Mouse (Mus musculus): ENCODE measurements around the gene Gm6482. TPM values are rescaled to one million over a fixed set of nuclear protein-coding genes. Genes with fewer than 3 reads are reported as not detected.

The Gm6482 gene
- not detected for polyA plus RNA-seq (2014; fragmentation: Illumina TruSeq; extraction: RNeasy Lipid Tissue Mini Kit (QIAGEN cat#74804))

DNA sequence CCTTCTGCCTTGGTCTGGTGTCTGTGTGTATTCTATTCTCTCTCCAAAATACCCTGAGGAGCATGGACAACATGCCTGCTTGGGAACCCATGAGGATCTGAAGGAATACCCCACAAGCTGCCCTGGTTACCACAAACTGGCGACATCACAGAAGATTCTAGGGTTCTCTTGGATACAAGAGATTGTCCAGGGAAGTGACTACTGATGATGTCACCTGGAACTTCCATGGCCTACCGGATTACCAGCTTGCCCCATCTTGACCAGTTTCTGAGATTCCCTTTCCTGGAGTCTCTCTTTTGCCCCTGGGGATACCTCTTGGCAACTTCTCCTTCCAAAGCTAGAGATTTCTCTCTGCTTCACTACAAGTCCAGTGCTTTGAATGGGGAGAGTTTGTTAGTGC, at the start of gene Gm6482:
TSS of gene Gm6482 (minus strand) at position 101 of the 400 bp plus-strand sequence.

DNA sequence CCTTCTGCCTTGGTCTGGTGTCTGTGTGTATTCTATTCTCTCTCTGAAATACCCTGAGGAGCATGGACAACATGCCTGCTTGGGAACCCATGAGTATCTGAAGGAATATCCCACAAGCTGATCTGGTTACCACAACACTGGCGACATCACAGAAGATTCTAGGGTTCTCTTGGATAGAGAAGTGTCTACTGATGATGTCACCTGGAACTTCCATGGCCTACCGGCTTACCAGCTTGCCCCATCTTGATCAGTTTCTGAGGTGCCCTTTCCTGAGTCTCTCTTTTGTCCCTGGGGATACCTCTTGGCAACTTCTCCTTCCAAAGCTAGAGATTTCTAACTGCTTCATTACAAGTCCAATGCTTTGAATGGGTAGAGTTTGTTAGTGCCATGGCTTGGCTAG, 45.3 kb upstream of the Gm6482 start, which contains the start of gene Gm7954:
TSS of gene Gm7954 (minus strand) at position 101 of the 400 bp plus-strand sequence.

GRCm38 (mm10) chr14:41386279-41386678, 21.8 kb downstream of the Gm6482 start, which contains the start of gene Gm7945:
TSS of gene Gm7945 (minus strand) at chr14:41386379.

Other genes starting within 250 kb of the Gm6482 start
- gene Sftpd, start 223.1 kb downstream of the Gm6482 start, polyA plus RNA-seq (2014; fragmentation: Illumina TruSeq; extraction: RNeasy Lipid Tissue Mini Kit (QIAGEN cat#74804)), result not detected
- not detected for gene Gm2832, start 129.5 kb downstream of the Gm6482 start, polyA plus RNA-seq (2014; fragmentation: Illumina TruSeq; extraction: RNeasy Lipid Tissue Mini Kit (QIAGEN cat#74804))
- not detected for gene Gm5798, start 59.7 kb downstream of the Gm6482 start, polyA plus RNA-seq (2014; fragmentation: Illumina TruSeq; extraction: RNeasy Lipid Tissue Mini Kit (QIAGEN cat#74804))
- not detected for gene Gm7945, start 21.9 kb downstream of the Gm6482 start, polyA plus RNA-seq (2014; fragmentation: Illumina TruSeq; extraction: RNeasy Lipid Tissue Mini Kit (QIAGEN cat#74804))
- gene Gm7954, start 45.2 kb upstream of the Gm6482 start, polyA plus RNA-seq (2014; fragmentation: Illumina TruSeq; extraction: RNeasy Lipid Tissue Mini Kit (QIAGEN cat#74804)), result not detected
- not detected for gene Gm3486, start 81.2 kb upstream of the Gm6482 start, polyA plus RNA-seq (2014; fragmentation: Illumina TruSeq; extraction: RNeasy Lipid Tissue Mini Kit (QIAGEN cat#74804))
- gene Gm7970, start 147.3 kb upstream of the Gm6482 start, polyA plus RNA-seq (2014; fragmentation: Illumina TruSeq; extraction: RNeasy Lipid Tissue Mini Kit (QIAGEN cat#74804)), result not detected
- gene 1700049E17Rik2, start 164.9 kb upstream of the Gm6482 start, polyA plus RNA-seq (2014; fragmentation: Illumina TruSeq; extraction: RNeasy Lipid Tissue Mini Kit (QIAGEN cat#74804)), result not detected
- not detected for gene Gm3072, start 216.3 kb upstream of the Gm6482 start, polyA plus RNA-seq (2014; fragmentation: Illumina TruSeq; extraction: RNeasy Lipid Tissue Mini Kit (QIAGEN cat#74804))
- not detected for gene Gm3676, start 238.2 kb upstream of the Gm6482 start, polyA plus RNA-seq (2014; fragmentation: Illumina TruSeq; extraction: RNeasy Lipid Tissue Mini Kit (QIAGEN cat#74804))